Mouse (Mus musculus) limb, embryonic 13.5 days (tissue): ENCODE data around the gene Gaa. TPM values are rescaled to one million over a fixed set of nuclear protein-coding genes. Genes with fewer than 3 reads are reported as not detected.
A peak's percentile ranks its signal among the peaks of the same experiment; 100 is the strongest.

Source experiments
- ATAC-seq: fragments of 200-750 bp; cut with Nextera tagmentation; 2 replicates; pipeline ENCODE4 v1.8.0; 2017; ENCODE audit warnings: low read depth, moderate number of reproducible peaks, moderate TSS enrichment; ENCODE audit not compliant: low FRiP score
- H3K27ac ChIP-seq: fragments of 300-500 bp; sonication (generic); 2 replicates; pipeline ENCODE4 v1.5.1; 2015; ENCODE audit warnings: inconsistent platforms, mild to moderate bottlenecking, moderate library complexity
- H3K27me3 ChIP-seq: fragments of 300-500 bp; sonication (generic); 2 replicates; pipeline ENCODE4 v1.6.1; 2015; ENCODE audit warnings: mild to moderate bottlenecking, inconsistent platforms
- H3K36me3 ChIP-seq: fragments of 300-500 bp; sonication (generic); 2 replicates; pipeline ENCODE4 v1.6.1; 2015; ENCODE audit warnings: inconsistent platforms, mild to moderate bottlenecking, moderate library complexity
- H3K4me1 ChIP-seq: fragments of 300-500 bp; sonication (generic); 2 replicates; pipeline ENCODE4 v1.6.1; 2015; ENCODE audit warnings: inconsistent platforms
- H3K4me2 ChIP-seq: fragments of 300-500 bp; sonication (generic); replicated peaks from 2 replicates; pipeline ENCODE4 v1.6.1; 2015; ENCODE audit warnings: inconsistent platforms, mild to moderate bottlenecking, moderate library complexity
- H3K4me3 ChIP-seq: fragments of 300-500 bp; sonication (generic); 2 replicates; pipeline ENCODE4 v1.5.1; 2015; ENCODE audit warnings: moderate library complexity, mild to moderate bottlenecking, inconsistent platforms
- H3K9ac ChIP-seq: fragments of 300-500 bp; sonication (generic); 2 replicates; pipeline ENCODE4 v1.6.1; 2015; ENCODE audit warnings: mild to moderate bottlenecking, inconsistent platforms
- H3K9me3 ChIP-seq: fragments of 300-500 bp; sonication (generic); 2 replicates; pipeline ENCODE4 v1.6.1; 2016; ENCODE audit warnings: inconsistent platforms
- whole genome bisulfite sequencing: fragments of 180-500 bp; shearing (Covaris S2); methylation state at CpG from one replicate; pipeline ENCODE4 v1.1.7; 2015; 5-methylcytosine and 5-hydroxymethylcytosine counted together
- polyA plus RNA-seq: library from polyadenylated mRNA; unstranded; fragments of >200 nt; fragmentation: Nextera tagmentation; extraction: Ambion mirVana; gene quantifications from 2 replicates; pipeline ENCODE4 v1.2.1, GENCODE M21; 2015

Gaa gene
- polyA plus RNA-seq: 67.1 and 69.9 TPM in 2 replicates

GRCm38 (mm10) chr11:119267768-119268556 lies at the start of gene Gaa:
Gaa (plus strand) TSS chr11:119267887.
- peaks cover 29% of the 10 kb centered on the region for H3K36me3 ChIP-seq
- H3K9ac ChIP-seq: peak within 1 kb of the TSS; percentile 80
- WGBS: 2% methylated on average over 52 of the region's 52 CpGs
- H3K27me3 ChIP-seq: no peaks in the 10 kb centered on the region
- H3K4me2 ChIP-seq: peak within 1 kb of the TSS; percentile 88
- H3K4me3 ChIP-seq: peak within 1 kb of the TSS; percentile 70
- H3K9me3 ChIP-seq: no peaks in the 10 kb centered on the region
- H3K27ac ChIP-seq: no peak within 1 kb of the TSS
- peak; percentile 88 for ATAC-seq
- H3K4me1 ChIP-seq: peaks cover 16% of the 10 kb centered on the region

GRCm38 (mm10) chr11:119219816-119220465 lies 47.7 kb upstream of the Gaa start:
- WGBS: 21% methylated on average over 17 of the region's 17 CpGs
- ATAC-seq: no peak
- Histone ChIP-seq H3K9me3 (no peaks in the 10 kb centered on the region), H3K4me3 (no peak overlapping the region), H3K9ac (peak overlapping the region; percentile 21), H3K4me1 (peaks cover 61% of the 10 kb centered on the region), H3K27ac (no peak overlapping the region), H3K27me3 (no peaks in the 10 kb centered on the region), H3K4me2 (no peak overlapping the region), H3K36me3 (peaks cover 7% of the 10 kb centered on the region; the same call in 1 of the 2 replicates)

- Histone ChIP-seq H3K27me3 (no peaks in the 10 kb centered on the region), H3K36me3 (peaks cover 7% of the 10 kb centered on the region; the same call in 1 of the 2 replicates), H3K9ac (peak overlapping the region; percentile 35; the same call in 1 of the 2 replicates), H3K4me1 (peaks cover 64% of the 10 kb centered on the region), H3K4me3 (no peak overlapping the region), H3K4me2 (no peak overlapping the region), H3K27ac (no peak overlapping the region), H3K9me3 (no peaks in the 10 kb centered on the region)
- WGBS: 39% methylated on average over 10 of the region's 11 CpGs
- ATAC-seq: no peak
Measured at GRCm38 (mm10) chr11:119221812-119222510, 45.7 kb upstream of the Gaa start.

GRCm38 (mm10) chr11:119223124-119223890 lies 44.4 kb upstream of the Gaa start:
- H3K4me1 ChIP-seq: peaks cover 68% of the 10 kb centered on the region

GRCm38 (mm10) chr11:119224926-119225325 lies 42.8 kb upstream of the Gaa start:
- no peaks in the 10 kb centered on the region for H3K36me3 ChIP-seq
- peaks cover 75% of the 10 kb centered on the region for H3K4me1 ChIP-seq
- H3K27ac ChIP-seq: no peak overlapping the region
- no peaks in the 10 kb centered on the region for H3K9me3 ChIP-seq
- H3K4me3 ChIP-seq: no peak overlapping the region
- WGBS: 92% methylated on average over 6 of the region's 6 CpGs
- H3K9ac ChIP-seq: no peak overlapping the region
- H3K4me2 ChIP-seq: no peak overlapping the region
- ATAC-seq: no peak
- H3K27me3 ChIP-seq: no peaks in the 10 kb centered on the region

More at GRCm38 (mm10) chr11:119223124-119223890, 44.4 kb upstream of the Gaa start:
- Histone ChIP-seq H3K27ac (no peak overlapping the region), H3K4me2 (no peak overlapping the region), H3K36me3 (no peaks in the 10 kb centered on the region), H3K9me3 (no peaks in the 10 kb centered on the region), H3K9ac (no peak overlapping the region), H3K4me3 (no peak overlapping the region), H3K27me3 (no peaks in the 10 kb centered on the region)
- no peak for ATAC-seq
- 82% methylated on average over 20 of the region's 20 CpGs for WGBS

GRCm38 (mm10) chr11:119225634-119226033 lies 42.1 kb upstream of the Gaa start:
- no peaks in the 10 kb centered on the region for H3K36me3 ChIP-seq
- H3K9me3 ChIP-seq: no peaks in the 10 kb centered on the region
- 60% methylated on average over 9 of the region's 9 CpGs for WGBS
- H3K9ac ChIP-seq: no peak overlapping the region
- peaks cover 71% of the 10 kb centered on the region for H3K4me1 ChIP-seq
- peak overlapping the region; percentile 100; the same call in 1 of the 2 replicates for H3K4me2 ChIP-seq
- H3K27me3 ChIP-seq: no peaks in the 10 kb centered on the region
- no peak overlapping the region; the same call in 1 of the 2 replicates for H3K27ac ChIP-seq
- ATAC-seq: no peak
- no peak overlapping the region for H3K4me3 ChIP-seq

GRCm38 (mm10) chr11:119227591-119227990 lies 40.1 kb upstream of the Gaa start:
- Histone ChIP-seq H3K9ac (peak overlapping the region; percentile 89), H3K9me3 (no peaks in the 10 kb centered on the region), H3K4me2 (peak overlapping the region; percentile 100), H3K27me3 (no peaks in the 10 kb centered on the region), H3K27ac (no peak overlapping the region), H3K4me1 (peaks cover 58% of the 10 kb centered on the region), H3K36me3 (no peaks in the 10 kb centered on the region), H3K4me3 (peak overlapping the region; percentile 77)
- no peak for ATAC-seq
- WGBS: 5% methylated on average over 12 of the region's 12 CpGs

- H3K4me1 ChIP-seq: peaks cover 51% of the 10 kb centered on the region
- peak within 1 kb of the TSS; percentile 89 for H3K9ac ChIP-seq
- H3K27ac ChIP-seq: peak within 1 kb of the TSS; percentile 67
- WGBS: under 1% methylated on average over 59 of the region's 66 CpGs
- ATAC-seq: peak; percentile 87
- H3K4me3 ChIP-seq: peak within 1 kb of the TSS; percentile 77
- no peaks in the 10 kb centered on the region for H3K27me3 ChIP-seq
- no peaks in the 10 kb centered on the region for H3K9me3 ChIP-seq
- H3K4me2 ChIP-seq: peak within 1 kb of the TSS; percentile 100
- H3K36me3 ChIP-seq: no peaks in the 10 kb centered on the region
Measured at GRCm38 (mm10) chr11:119228091-119228781, 39.5 kb upstream of the Gaa start, which contains the start of the genes Tbc1d16 and Ccdc40. Tbc1d16 (minus strand) TSS chr11:119228499. Ccdc40 (plus strand) TSS chr11:119228572.

GRCm38 (mm10) chr11:119228846-119229626 lies 38.7 kb upstream of the Gaa start:
- H3K9ac ChIP-seq: peak overlapping the region; percentile 89
- ATAC-seq: peak; percentile 91
- under 1% methylated on average over 34 of the region's 34 CpGs for WGBS

GRCm38 (mm10) chr11:119234770-119235169 lies 32.9 kb upstream of the Gaa start:
- Histone ChIP-seq H3K9ac (no peak overlapping the region), H3K4me1 (peaks cover 17% of the 10 kb centered on the region), H3K4me3 (no peak overlapping the region), H3K27ac (no peak overlapping the region), H3K9me3 (no peaks in the 10 kb centered on the region), H3K27me3 (no peaks in the 10 kb centered on the region), H3K4me2 (no peak overlapping the region), H3K36me3 (no peaks in the 10 kb centered on the region; the same call in 1 of the 2 replicates)
- 90% methylated on average over 10 of the region's 10 CpGs for WGBS
- no peak for ATAC-seq

More at GRCm38 (mm10) chr11:119228846-119229626, 38.7 kb upstream of the Gaa start:
- H3K4me3 ChIP-seq: peak overlapping the region; percentile 77
- peak overlapping the region; percentile 100 for H3K4me2 ChIP-seq
- no peaks in the 10 kb centered on the region for H3K27me3 ChIP-seq
- no peaks in the 10 kb centered on the region for H3K36me3 ChIP-seq
- H3K4me1 ChIP-seq: peaks cover 44% of the 10 kb centered on the region
- H3K27ac ChIP-seq: peak overlapping the region; percentile 67
- H3K9me3 ChIP-seq: no peaks in the 10 kb centered on the region
